Mouse (Mus musculus) hindbrain, embryonic 14.5 days (tissue): Measurements from ENCODE around the gene Fam193b. TPM values are rescaled to one million over a fixed set of nuclear protein-coding genes. Genes with fewer than 3 reads are reported as not detected.
A peak's percentile ranks its signal among the peaks of the same experiment; 100 is the strongest.
"Not testable (repeated sequence)": the region's sequence is repeated elsewhere in the genome, so short reads cannot be mapped to it uniquely, and the experiment has no call there.

Experiments used
- ATAC-seq: fragments of 200-750 bp; cut with Nextera tagmentation; 2 replicates; pipeline ENCODE4 v1.8.0; 2017; ENCODE audit warnings: moderate number of reproducible peaks, mild to moderate bottlenecking, moderate TSS enrichment, moderate library complexity; ENCODE audit not compliant: low FRiP score
- DNase-seq: peaks from one replicate; pipeline ENCODE4 v3.0.0-alpha.2; 2015; ENCODE audit warnings: low spot score
- H3K27ac ChIP-seq: fragments of 300-500 bp; sonication (generic); 2 replicates; pipeline ENCODE4 v1.5.1; 2014; ENCODE audit warnings: mild to moderate bottlenecking, moderate library complexity
- H3K27me3 ChIP-seq: fragments of 300-500 bp; sonication (generic); 2 replicates; pipeline ENCODE4 v1.6.1; 2014; ENCODE audit warnings: mild to moderate bottlenecking, low read length, mixed read lengths; ENCODE audit not compliant: control insufficient read depth, insufficient read depth
- H3K36me3 ChIP-seq: fragments of 300-500 bp; sonication (generic); replicated peaks from 2 replicates; pipeline ENCODE4 v1.6.1; 2014; ENCODE audit not compliant: control insufficient read depth, insufficient read depth
- H3K4me1 ChIP-seq: fragments of 300-500 bp; sonication (generic); replicated peaks from 2 replicates; pipeline ENCODE4 v1.6.1; 2014; ENCODE audit warnings: antibody characterized with exemption, low read length, mixed read lengths; ENCODE audit not compliant: control insufficient read depth, insufficient read depth
- H3K4me2 ChIP-seq: fragments of 300-500 bp; sonication (generic); replicated peaks from 2 replicates; pipeline ENCODE4 v1.6.1; 2014; ENCODE audit warnings: mild to moderate bottlenecking, moderate library complexity
- H3K4me3 ChIP-seq: fragments of 300-500 bp; sonication (generic); replicated peaks from 2 replicates; pipeline ENCODE4 v1.5.1; 2014; ENCODE audit warnings: mild to moderate bottlenecking, low read length
- H3K9ac ChIP-seq: fragments of 300-500 bp; sonication (generic); 2 replicates; pipeline ENCODE4 v1.6.1; 2014
- H3K9me3 ChIP-seq: fragments of 300-500 bp; sonication (generic); 2 replicates; pipeline ENCODE4 v1.6.1; 2016; ENCODE audit warnings: low read length; ENCODE audit not compliant: control insufficient read depth
- WGBS: fragments of 180-500 bp; shearing (Covaris S2); extraction: QIAGEN DNeasy Blood & Tissue Kit; methylation state at CpG from one replicate; pipeline ENCODE4 v1.1.7; 2014; 5-methylcytosine and 5-hydroxymethylcytosine counted together
- polyA plus RNA-seq: library from polyadenylated mRNA; unstranded; fragments of >200 nt; fragmentation: Nextera tagmentation; extraction: Ambion mirVana; gene quantifications from 2 replicates; pipeline ENCODE4 v1.2.1, GENCODE M21; 2014

The Fam193b gene
- polyA plus RNA-seq, 1 experiment from 2014 or later = 47.4 TPM

DNA sequence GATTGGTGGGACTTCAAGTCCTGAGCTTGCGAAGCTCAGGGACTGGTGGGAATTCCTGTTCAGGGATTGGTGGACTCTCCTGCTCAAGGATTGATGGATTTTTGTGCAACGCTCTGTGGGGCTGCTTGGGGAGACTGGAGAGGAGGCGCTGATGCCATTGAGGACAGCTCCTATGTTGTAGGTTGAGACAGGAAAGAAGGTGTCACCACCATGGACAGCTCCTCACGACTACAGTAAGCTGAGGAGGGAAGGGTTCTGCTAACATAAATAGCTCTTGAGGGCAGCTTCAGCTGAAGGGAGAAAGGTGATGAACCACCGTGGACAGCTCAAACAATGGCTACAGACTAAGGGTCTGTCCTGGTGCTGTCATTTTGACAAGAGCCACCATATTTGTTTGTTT, 5.0 kb upstream of the Fam193b start:
- no peak overlapping the region for H3K9ac ChIP-seq
- 64% methylated on average over 5 of the region's 5 CpGs for WGBS
- H3K4me2 ChIP-seq = no peak overlapping the region
- no peak overlapping the region for H3K27ac ChIP-seq
- no peaks in the 10 kb centered on the region for H3K9me3 ChIP-seq
- peaks cover 9% of the 10 kb centered on the region for H3K4me1 ChIP-seq
- H3K27me3 ChIP-seq = no peaks in the 10 kb centered on the region
- no peak overlapping the region for H3K4me3 ChIP-seq
- no peak for ATAC-seq
- H3K36me3 ChIP-seq = no peaks in the 10 kb centered on the region
- no peak for DNase-seq

DNA sequence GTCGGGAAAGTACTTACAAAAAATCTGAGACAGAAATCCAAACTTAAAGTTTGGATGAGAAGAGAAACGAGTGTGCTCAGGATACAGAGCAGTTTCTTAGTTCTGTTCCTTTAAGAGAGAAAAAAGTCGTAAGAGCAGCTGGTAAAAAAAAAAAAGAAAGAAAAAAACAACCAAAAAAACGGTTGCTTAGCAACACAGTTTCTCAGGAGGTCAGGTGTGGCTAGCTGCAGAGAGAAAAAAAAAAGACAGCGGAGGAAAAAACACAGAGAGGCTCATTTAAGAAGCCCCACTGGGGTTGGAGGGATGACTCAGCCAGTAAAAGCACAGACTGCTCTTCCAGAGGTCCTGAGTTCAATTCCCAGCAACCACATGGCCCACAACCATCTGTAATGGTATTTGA, 3.4 kb upstream of the Fam193b start:
- Histone ChIP-seq H3K4me2 (no peak overlapping the region), H3K9ac (no peak overlapping the region), H3K4me3 (no peak overlapping the region), H3K27ac (no peak overlapping the region), H3K4me1 (peaks cover 12% of the 10 kb centered on the region), H3K36me3 (no peaks in the 10 kb centered on the region), H3K9me3 (no peaks in the 10 kb centered on the region), H3K27me3 (no peaks in the 10 kb centered on the region)
- ATAC-seq (no peak), DNase-seq (peak; percentile 30)
- 71% methylated on average over 5 of the region's 5 CpGs for WGBS

DNA sequence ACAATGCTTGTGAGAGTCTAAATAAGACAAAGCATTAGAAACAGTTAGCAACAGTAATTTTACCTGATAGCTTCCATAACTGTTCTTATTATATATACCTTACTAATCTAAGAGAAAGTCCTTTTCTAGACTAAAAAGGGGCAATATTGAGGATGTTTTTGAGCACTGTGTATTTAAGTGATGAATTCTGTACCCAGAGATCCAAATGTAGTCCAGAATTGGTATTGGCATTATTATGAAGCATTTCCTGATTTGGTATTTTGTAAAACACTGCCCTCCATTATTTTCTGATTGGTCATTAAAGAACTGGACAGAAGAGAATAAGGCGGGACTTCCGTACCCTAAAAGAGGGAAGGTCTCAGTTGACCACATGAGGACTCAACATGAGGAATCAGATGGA, 2.5 kb upstream of the Fam193b start, which contains the start of gene Tmed9:
TSS of gene Tmed9 (plus strand) at position 301 of the 400 bp plus-strand sequence.
- DNase-seq (no peak), ATAC-seq (no peak)
- H3K36me3 ChIP-seq = no peaks in the 10 kb centered on the region; the same call in 1 of the 2 replicates
- WGBS = 99% methylated on average over 2 of the region's 2 CpGs
- H3K27me3 ChIP-seq = no peaks in the 10 kb centered on the region
- H3K9ac ChIP-seq = no peak within 1 kb of the TSS
- no peak within 1 kb of the TSS for H3K4me2 ChIP-seq
- H3K4me3 ChIP-seq = no peak within 1 kb of the TSS
- no peak within 1 kb of the TSS for H3K27ac ChIP-seq
- H3K4me1 ChIP-seq = peaks cover 17% of the 10 kb centered on the region
- H3K9me3 ChIP-seq = no peaks in the 10 kb centered on the region

DNA sequence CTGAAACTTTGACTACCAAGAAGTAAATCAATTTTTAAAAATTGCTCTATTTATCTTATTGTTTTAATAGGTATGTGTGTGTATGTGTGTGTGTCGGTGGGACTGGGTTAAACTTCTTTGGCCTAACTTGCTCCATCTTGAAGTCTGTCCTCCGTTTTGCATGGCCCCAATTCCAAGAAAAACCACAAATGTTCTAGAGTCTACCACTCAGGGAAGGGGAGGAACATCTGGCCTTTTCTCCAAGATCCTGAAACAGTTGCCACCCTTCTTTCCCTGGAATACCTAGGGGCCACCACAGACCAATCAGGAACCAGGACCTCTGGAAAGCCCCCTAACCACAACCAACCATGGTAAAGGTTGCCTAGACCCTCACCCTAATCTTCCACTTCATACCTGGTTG, 1.1 kb upstream of the Fam193b start:
- H3K9me3 ChIP-seq = no peaks in the 10 kb centered on the region
- peaks cover 24% of the 10 kb centered on the region for H3K4me1 ChIP-seq
- H3K9ac ChIP-seq = no peak overlapping the region
- no peaks in the 10 kb centered on the region for H3K27me3 ChIP-seq
- no peak overlapping the region for H3K27ac ChIP-seq
- H3K4me3 ChIP-seq = peak overlapping the region; percentile 98; the same call in 1 of the 2 replicates
- peak overlapping the region; percentile 59 for H3K4me2 ChIP-seq
- 81% methylated on average over 2 of the region's 2 CpGs for WGBS
- no peak for ATAC-seq
- DNase-seq = no peak
- H3K36me3 ChIP-seq = peaks cover 3% of the 10 kb centered on the region; the same call in 1 of the 2 replicates

DNA sequence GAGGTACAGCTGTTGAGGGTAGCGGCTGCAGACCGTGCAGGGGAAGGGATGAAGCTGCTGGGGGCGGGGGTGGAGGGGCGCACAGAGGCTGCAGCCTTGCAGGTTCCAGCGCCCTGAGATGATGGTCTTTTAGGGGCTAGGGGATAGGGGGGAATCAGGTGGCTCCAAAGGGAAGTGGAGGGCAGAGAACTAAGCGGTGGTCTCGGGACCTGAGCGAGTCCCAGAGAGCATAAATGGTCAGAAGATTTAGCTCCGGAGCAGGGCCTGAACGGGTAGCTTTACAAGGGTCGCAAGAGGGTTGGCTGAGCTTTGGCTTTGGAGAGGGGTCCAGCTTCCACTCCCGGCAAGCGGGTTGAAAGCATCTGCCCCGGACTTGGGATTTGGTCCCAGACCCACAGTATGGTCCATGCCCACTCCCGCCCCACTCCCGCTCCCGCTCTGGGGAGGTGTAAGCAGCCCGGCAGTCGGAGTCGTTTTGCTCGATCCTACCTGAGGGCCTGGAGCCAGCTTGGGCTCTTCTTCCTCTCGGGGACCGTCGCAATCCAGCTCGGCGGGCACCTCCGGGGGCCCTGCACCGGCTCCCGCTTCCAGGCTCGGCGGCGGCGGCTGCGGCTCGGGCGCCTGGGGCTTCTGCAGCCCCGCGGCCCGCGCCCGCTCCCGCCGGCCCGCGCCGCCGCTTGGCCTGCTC, 490 bp downstream of the Fam193b start:
- peak overlapping the region; percentile 97 for H3K9ac ChIP-seq
- H3K4me1 ChIP-seq = peaks cover 24% of the 10 kb centered on the region
- DNase-seq (peak; percentile 30), ATAC-seq (peak; percentile 62)
- peak overlapping the region; percentile 59 for H3K4me2 ChIP-seq
- H3K27me3 ChIP-seq = no peaks in the 10 kb centered on the region
- peak overlapping the region; percentile 98 for H3K4me3 ChIP-seq
- H3K27ac ChIP-seq = peak overlapping the region; percentile 94
- peaks cover 18% of the 10 kb centered on the region for H3K36me3 ChIP-seq
- no peaks in the 10 kb centered on the region for H3K9me3 ChIP-seq
- WGBS = 0% methylated on average over 24 of the region's 47 CpGs

DNA sequence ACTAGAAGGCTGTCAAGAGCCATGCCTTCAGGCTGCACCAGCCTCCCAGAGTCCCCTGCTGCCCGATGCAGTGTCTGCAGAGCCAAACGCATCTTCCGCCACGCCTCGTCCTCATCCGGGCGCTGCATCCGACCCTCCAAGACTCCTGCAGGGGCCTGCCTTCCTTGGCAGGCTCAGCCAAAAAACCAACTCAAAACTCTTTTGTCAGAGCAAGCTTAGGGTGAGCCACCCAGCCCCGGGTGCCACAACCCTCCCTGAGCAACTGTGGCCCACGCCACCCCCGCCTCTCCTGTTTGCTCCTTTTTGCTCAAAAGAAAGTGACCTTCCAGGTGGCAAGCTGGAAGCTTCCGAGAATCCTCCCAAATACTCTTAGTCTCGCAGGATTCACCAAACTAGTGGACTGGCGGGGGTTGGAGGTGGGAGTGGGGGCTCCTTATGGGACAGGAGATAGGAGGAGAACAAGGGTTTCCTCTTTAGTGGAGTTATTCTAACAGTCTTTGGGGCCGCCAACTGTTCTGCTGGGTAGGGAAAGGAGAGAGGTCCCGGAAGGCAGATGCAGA, 1.1 kb downstream of the Fam193b start:
- Histone ChIP-seq H3K36me3 (peaks cover 24% of the 10 kb centered on the region), H3K4me2 (peak overlapping the region; percentile 59), H3K4me1 (peaks cover 24% of the 10 kb centered on the region), H3K9me3 (no peaks in the 10 kb centered on the region), H3K27me3 (no peaks in the 10 kb centered on the region), H3K9ac (peak overlapping the region; percentile 97), H3K27ac (peak overlapping the region; percentile 94), H3K4me3 (peak overlapping the region; percentile 98)
- WGBS = 3% methylated on average over 16 of the region's 16 CpGs
- ATAC-seq = peak; percentile 25; the same call in 1 of the 2 replicates
- DNase-seq = peak; percentile 31

DNA sequence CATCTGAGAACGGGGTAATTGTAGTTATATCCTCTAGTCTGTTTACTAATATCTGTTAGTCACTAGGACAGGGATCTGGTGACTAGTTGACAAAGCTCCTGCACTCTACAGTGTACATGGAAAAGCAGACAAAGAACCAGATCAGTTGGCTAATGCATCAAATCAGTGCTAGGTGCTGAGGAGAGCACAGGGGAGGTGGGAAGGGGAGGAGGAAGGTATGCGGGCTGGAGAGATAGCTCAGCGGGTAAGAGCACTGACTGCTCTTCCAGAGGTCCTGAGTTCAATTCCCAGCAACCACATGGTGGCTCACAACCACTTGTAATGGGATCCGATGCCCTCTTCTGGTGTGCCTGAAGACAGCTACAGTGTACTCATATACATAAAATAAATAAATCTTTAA, 2.4 kb downstream of the Fam193b start:
- not testable (repeated sequence) for H3K9me3 ChIP-seq, DNase-seq, H3K27ac ChIP-seq, H3K9ac ChIP-seq, ATAC-seq, H3K27me3 ChIP-seq, H3K4me3 ChIP-seq, H3K4me2 ChIP-seq
- WGBS = 93% methylated on average over 4 of the region's 4 CpGs
- H3K4me1 ChIP-seq = peaks cover 24% of the 10 kb centered on the region
- peaks cover 28% of the 10 kb centered on the region for H3K36me3 ChIP-seq

DNA sequence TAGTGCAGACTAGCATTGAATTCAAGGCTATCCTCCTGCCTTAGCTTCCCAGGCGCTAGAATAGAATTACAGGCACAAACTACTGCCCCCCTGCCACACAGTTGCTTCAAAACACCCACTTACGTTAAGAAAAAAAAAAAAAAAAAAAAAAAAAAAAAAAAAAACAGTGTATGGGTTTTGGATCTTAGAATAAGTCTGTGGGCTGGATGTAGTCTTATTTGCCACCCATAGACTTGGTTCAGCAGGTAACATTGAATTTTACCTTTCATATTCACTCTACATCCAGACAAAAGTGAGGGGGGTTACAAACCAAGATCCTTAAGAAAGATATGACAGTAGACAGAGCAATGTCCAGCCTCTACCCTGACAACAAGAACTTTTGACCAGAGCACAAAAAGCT, 3.0 kb downstream of the Fam193b start:
- Histone ChIP-seq H3K4me3 (no peak overlapping the region), H3K9me3 (no peaks in the 10 kb centered on the region), H3K36me3 (peaks cover 34% of the 10 kb centered on the region), H3K27me3 (no peaks in the 10 kb centered on the region), H3K4me2 (no peak overlapping the region), H3K9ac (no peak overlapping the region), H3K4me1 (peaks cover 24% of the 10 kb centered on the region), H3K27ac (no peak overlapping the region)
- DNase-seq (no peak), ATAC-seq (no peak)
- WGBS = 89% methylated on average over 2 of the region's 2 CpGs

DNA sequence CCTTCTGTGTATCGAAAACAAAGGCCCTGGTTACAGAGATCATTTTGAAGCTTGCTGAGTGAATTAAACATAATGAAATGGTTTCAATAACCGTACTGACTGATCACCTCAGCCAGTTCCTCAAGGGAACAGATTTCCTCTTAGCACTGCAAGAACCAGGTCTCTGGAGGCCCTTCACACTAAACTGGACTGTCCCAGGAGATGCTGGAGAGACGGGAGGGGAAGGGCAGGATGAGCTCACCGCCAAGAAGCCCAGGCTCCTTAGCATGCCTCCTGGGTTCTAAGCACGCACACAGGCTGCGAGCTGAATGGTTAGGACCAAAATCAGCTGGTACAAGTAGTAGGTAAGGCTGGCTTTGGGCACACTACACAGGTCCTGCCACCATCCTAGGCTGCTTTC, 3.9 kb downstream of the Fam193b start:
- Histone ChIP-seq H3K9me3 (no peaks in the 10 kb centered on the region), H3K4me1 (peaks cover 20% of the 10 kb centered on the region), H3K36me3 (peaks cover 41% of the 10 kb centered on the region), H3K27ac (no peak overlapping the region), H3K27me3 (no peaks in the 10 kb centered on the region), H3K4me3 (no peak overlapping the region), H3K9ac (no peak overlapping the region), H3K4me2 (no peak overlapping the region)
- 77% methylated on average over 6 of the region's 6 CpGs for WGBS
- no peak for DNase-seq
- ATAC-seq = no peak
